Mouse (Mus musculus): ENCODE measurements around the gene Dhdh.

DNA sequence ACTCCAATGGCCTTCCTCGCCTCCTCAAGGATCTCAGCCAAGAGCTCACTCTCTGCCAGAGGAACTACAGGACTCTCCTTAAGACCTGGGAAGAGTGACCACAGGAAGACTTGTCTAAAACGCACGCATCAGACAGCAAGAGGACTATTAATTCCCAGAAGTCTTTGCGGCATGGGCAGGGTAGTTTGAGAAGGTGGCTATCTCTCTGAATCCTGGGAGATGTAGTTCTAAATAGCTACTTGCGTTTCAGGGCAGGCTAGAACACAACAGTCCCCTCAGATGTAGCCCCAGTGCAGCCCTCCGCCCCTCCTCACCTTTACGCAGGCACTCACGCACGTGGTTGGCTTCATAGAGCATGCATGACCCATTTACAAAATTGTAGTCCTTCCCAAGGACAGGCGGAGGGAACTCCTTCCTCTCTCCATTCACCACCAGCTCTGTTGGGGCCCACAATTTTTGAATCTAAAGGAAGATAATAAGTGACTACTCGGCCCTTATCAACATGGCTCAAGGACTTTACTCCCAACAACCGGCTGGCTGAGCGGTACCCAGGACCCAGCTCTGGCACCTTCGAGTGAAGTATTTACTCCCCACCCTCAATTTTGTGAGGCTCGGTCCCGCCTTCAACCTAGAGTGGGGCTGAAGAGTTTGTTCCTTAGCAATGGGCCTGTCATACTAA, 13.2 kb downstream of the Dhdh start:
- no peak for TF ChIP-seq CEBPB (IDR thresholded peaks at IDR 0.05; ENCODE audit: insufficient read depth, poor library complexity, severe bottlenecking)
- TF ChIP-seq POLR2A (IDR thresholded peaks at IDR 0.05; ENCODE audit: insufficient read length, low read depth) = peak; percentile 22
- no peak for TF ChIP-seq POLR2AphosphoS2 (IDR thresholded peaks at IDR 0.05; ENCODE audit: insufficient read length, low read depth)

Measured in myocyte (in vitro differentiated cells).